In the genomic region with DNA sequence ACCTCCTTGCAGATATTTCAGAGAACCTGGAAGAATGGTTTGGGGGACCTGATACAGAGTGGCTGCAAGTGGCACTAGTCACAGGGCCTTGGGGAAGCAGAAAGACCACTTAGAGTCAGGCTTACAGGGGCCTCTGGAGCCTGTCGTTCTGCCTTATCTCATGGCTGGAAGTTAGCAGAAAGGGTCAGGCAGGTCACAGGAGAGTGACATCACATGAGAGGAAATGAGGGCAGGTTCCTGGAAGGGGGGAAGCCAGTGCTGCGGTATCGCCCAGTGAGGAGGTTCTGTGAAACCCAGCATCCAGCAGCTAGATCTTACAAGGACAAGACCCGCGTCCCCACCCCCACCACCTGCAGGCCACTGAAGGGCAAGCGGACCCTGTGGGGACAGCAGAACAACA, we compare ENCODE assay signal across 9 mouse cellular contexts. TPM values are rescaled to one million over a fixed set of nuclear protein-coding genes. Genes with fewer than 3 reads are reported as not detected.
A peak's percentile ranks its signal among the peaks of the same experiment; 100 is the strongest.
DNase-seq lines count a peak whose midpoint lies in the region; ATAC-seq and TF ChIP-seq lines count a peak whose summit lies in the region.
"Had no signal": no experiment of that assay in that cellular context is flagged by ENCODE, and none has a peak within 500 bp of the region (broad histone marks: within the 10 kb centered on the region; RNA-seq: fewer than 3 reads in every experiment).

No protein-coding gene starts in this region.

- no peak overlapping the region for H3K27ac ChIP-seq in midbrain, embryonic 13.5 days
- no peak overlapping the region for H3K27ac ChIP-seq in midbrain, embryonic 16.5 days (ENCODE audit: low read length)
- peak overlapping the region; percentile 86 for H3K27ac ChIP-seq in limb, embryonic 10.5 days
- H3K27ac ChIP-seq in small intestine, adult 2 months (ENCODE audit: insufficient read depth, low read depth, low read length), result peak overlapping the region; percentile 38
- H3K27ac ChIP-seq: hindbrain, embryonic 15.5 days had no signal

- 75% methylated on average over 6 of the region's 6 CpGs for WGBS in midbrain, embryonic 13.5 days
- WGBS in midbrain, embryonic 16.5 days, result 66% methylated on average over 6 of the region's 6 CpGs
- 69% methylated on average over 6 of the region's 6 CpGs for WGBS in limb, embryonic 10.5 days
- 72% methylated on average over 6 of the region's 6 CpGs for WGBS in small intestine, adult 2 months

- no peaks in the 10 kb centered on the region for H3K9me3 ChIP-seq in midbrain, embryonic 13.5 days
- no peaks in the 10 kb centered on the region for H3K9me3 ChIP-seq in midbrain, embryonic 16.5 days (replicated peaks; ENCODE audit: control insufficient read depth, low read length, poor library complexity, severe bottlenecking)
- no peaks in the 10 kb centered on the region for H3K9me3 ChIP-seq in limb, embryonic 10.5 days (replicated peaks)
- H3K9me3 ChIP-seq: hindbrain, embryonic 15.5 days had no signal

- H3K4me2 ChIP-seq in midbrain, embryonic 13.5 days (replicated peaks), result no peak overlapping the region
- no peak overlapping the region for H3K4me2 ChIP-seq in midbrain, embryonic 16.5 days (ENCODE audit: low read length)

- no peaks in the 10 kb centered on the region for H3K36me3 ChIP-seq in midbrain, embryonic 13.5 days
- H3K36me3 ChIP-seq in midbrain, embryonic 16.5 days (ENCODE audit: control insufficient read depth, insufficient read depth, low read length), result no peaks in the 10 kb centered on the region
- no peaks in the 10 kb centered on the region for H3K36me3 ChIP-seq in limb, embryonic 10.5 days
- no peaks in the 10 kb centered on the region for H3K36me3 ChIP-seq in small intestine, adult 2 months (ENCODE audit: control insufficient read depth, insufficient read depth, low read length)
- H3K36me3 ChIP-seq: hindbrain, embryonic 15.5 days had no signal

- no peak for ATAC-seq in midbrain, embryonic 13.5 days
- ATAC-seq in midbrain, embryonic 16.5 days, result no peak
- ATAC-seq in frontal cortex, adult (ENCODE audit: low TSS enrichment), result no peak

- TF ChIP-seq POLR2A in small intestine, adult 2 months (IDR thresholded peaks at IDR 0.05; ENCODE audit: low read depth, low read length), result no peak

- H3K27me3 ChIP-seq in midbrain, embryonic 13.5 days, result no peaks in the 10 kb centered on the region
- H3K27me3 ChIP-seq in midbrain, embryonic 16.5 days (ENCODE audit: control insufficient read depth, insufficient read depth, low read depth, low read length), result no peaks in the 10 kb centered on the region
- no peaks in the 10 kb centered on the region for H3K27me3 ChIP-seq in limb, embryonic 10.5 days (ENCODE audit: low read depth, poor library complexity, severe bottlenecking)
- H3K27me3 ChIP-seq in small intestine, adult 2 months (ENCODE audit: control insufficient read depth, insufficient read depth, low read length), result no peaks in the 10 kb centered on the region
- H3K27me3 ChIP-seq: hindbrain, embryonic 15.5 days had no signal

- no peak overlapping the region for H3K4me3 ChIP-seq in midbrain, embryonic 13.5 days (replicated peaks)
- H3K4me3 ChIP-seq in midbrain, embryonic 16.5 days (ENCODE audit: low read depth, low read length), result no peak overlapping the region
- no peak overlapping the region for H3K4me3 ChIP-seq in limb, embryonic 10.5 days
- H3K4me3 ChIP-seq in small intestine, adult 2 months (ENCODE audit: low read depth, low read length), result no peak overlapping the region
- H3K4me3 ChIP-seq: hindbrain, embryonic 15.5 days had no signal

- H3K9ac ChIP-seq in midbrain, embryonic 13.5 days (replicated peaks), result 0 out of 2 replicates have a peak overlapping the region, but pooled peaks have one; percentile 12
- no peak overlapping the region for H3K9ac ChIP-seq in midbrain, embryonic 16.5 days (ENCODE audit: low read depth, low read length)
- H3K9ac ChIP-seq: hindbrain, embryonic 15.5 days had no signal

- intact Hi-C loops in heart, postnatal 25 days (cut with DNase I), result loop anchor here (2.0 kb wide), 2 partner anchors 66 to 134 kb away; no protein-coding TSS in a partner anchor

- peak; percentile 96 for DNase-seq in heart, adult 11 months
- DNase-seq in heart, postnatal 25 days (ENCODE audit: low spot score), result no peak
- DNase-seq in limb, embryonic 10.5 days (ENCODE audit: low spot score), result no peak
- no peak for DNase-seq in adrenal gland, postnatal 25 days

- H3K4me1 ChIP-seq in midbrain, embryonic 13.5 days (replicated peaks), result peaks cover 18% of the 10 kb centered on the region
- H3K4me1 ChIP-seq in midbrain, embryonic 16.5 days (ENCODE audit: control insufficient read depth, insufficient read depth, low read length), result 0 out of 2 replicates have a peak, but pooled peaks cover 4% of the 10 kb centered on the region
- peaks cover 22% of the 10 kb centered on the region for H3K4me1 ChIP-seq in limb, embryonic 10.5 days
- peaks cover 3% of the 10 kb centered on the region for H3K4me1 ChIP-seq in small intestine, adult 2 months (ENCODE audit: control insufficient read depth, insufficient read depth, insufficient read length, low read length)

- no peak for TF ChIP-seq CTCF in small intestine, adult 2 months (IDR thresholded peaks at IDR 0.05; ENCODE audit: extremely low read depth, insufficient read length, insufficient replicate concordance, low read depth, low read length)

RNA-seq across cellular contexts. Expression of gene Tmprss6, which starts 19.3 kb away (rescaled TPM):
- total RNA-seq in heart, postnatal 25 days (2021), result not detected
- 0.16 TPM in 1 of 2 replicates, not detected in the other for polyA plus RNA-seq in midbrain, embryonic 13.5 days (2015; fragmentation: Nextera tagmentation; extraction: Ambion mirVana)
- 0.09 and 0.31 TPM in 2 replicates for polyA plus RNA-seq in midbrain, embryonic 16.5 days (2015; fragmentation: Nextera tagmentation; extraction: Ambion mirVana)
- 0.06 TPM in 1 of 2 replicates, not detected in the other for polyA plus RNA-seq in limb, embryonic 10.5 days (2016; fragmentation: Nextera tagmentation; extraction: Ambion mirVana)
- polyA plus RNA-seq in small intestine, adult 2 months (2012; rRNA removed), result 0.11 and 0.14 TPM in 2 replicates
- total RNA-seq in adrenal gland, postnatal 25 days (2021), result 1.9 and 4.9 TPM in 2 replicates

RNA-seq across cellular contexts. Expression of gene Kctd17, which starts 20.8 kb away (rescaled TPM):
- 10 to 100 TPM; 35.4 to 37.3 TPM for total RNA-seq in heart, postnatal 25 days (2021)
- polyA plus RNA-seq in midbrain, embryonic 13.5 days (2015; fragmentation: Nextera tagmentation; extraction: Ambion mirVana), result 107 and 117 TPM in 2 replicates
- polyA plus RNA-seq in midbrain, embryonic 16.5 days (2015; fragmentation: Nextera tagmentation; extraction: Ambion mirVana), result 152 and 156 TPM in 2 replicates
- polyA plus RNA-seq in limb, embryonic 10.5 days (2016; fragmentation: Nextera tagmentation; extraction: Ambion mirVana), result 42.8 and 49.9 TPM in 2 replicates
- polyA plus RNA-seq in small intestine, adult 2 months (2012; rRNA removed), result 46.8 and 52.9 TPM in 2 replicates
- total RNA-seq in adrenal gland, postnatal 25 days (2021), result 73.5 and 84.3 TPM in 2 replicates

RNA-seq across cellular contexts. Expression of gene Mpst, which starts 42.9 kb away (rescaled TPM):
- total RNA-seq in heart, postnatal 25 days (2021), result 10 to 100 TPM; 39.1 to 39.6 TPM
- polyA plus RNA-seq in midbrain, embryonic 13.5 days (2015; fragmentation: Nextera tagmentation; extraction: Ambion mirVana), result 1.3 and 2.8 TPM in 2 replicates
- polyA plus RNA-seq in midbrain, embryonic 16.5 days (2015; fragmentation: Nextera tagmentation; extraction: Ambion mirVana), result 3.6 and 4.3 TPM in 2 replicates
- 1.1 and 2.1 TPM in 2 replicates for polyA plus RNA-seq in limb, embryonic 10.5 days (2016; fragmentation: Nextera tagmentation; extraction: Ambion mirVana)
- polyA plus RNA-seq in small intestine, adult 2 months (2012; rRNA removed), result 115 and 177 TPM in 2 replicates
- 56.9 and 61.7 TPM in 2 replicates for total RNA-seq in adrenal gland, postnatal 25 days (2021)

RNA-seq across cellular contexts. Expression of gene Tst, which starts 43.4 kb away (rescaled TPM):
- 10 to 100 TPM; 16.5 to 21.1 TPM for total RNA-seq in heart, postnatal 25 days (2021)
- polyA plus RNA-seq in midbrain, embryonic 13.5 days (2015; fragmentation: Nextera tagmentation; extraction: Ambion mirVana), result 6.5 and 8.8 TPM in 2 replicates
- polyA plus RNA-seq in midbrain, embryonic 16.5 days (2015; fragmentation: Nextera tagmentation; extraction: Ambion mirVana), result 15.3 and 22.8 TPM in 2 replicates
- polyA plus RNA-seq in limb, embryonic 10.5 days (2016; fragmentation: Nextera tagmentation; extraction: Ambion mirVana), result 8.1 and 8.5 TPM in 2 replicates
- 17.7 and 30.3 TPM in 2 replicates for polyA plus RNA-seq in small intestine, adult 2 months (2012; rRNA removed)
- 246 and 299 TPM in 2 replicates for total RNA-seq in adrenal gland, postnatal 25 days (2021)

RNA-seq across cellular contexts. Expression of gene Il2rb, which starts 45.9 kb away (rescaled TPM):
- under 1 TPM; 0.06 to 0.26 TPM for total RNA-seq in heart, postnatal 25 days (2021)
- polyA plus RNA-seq in midbrain, embryonic 13.5 days (2015; fragmentation: Nextera tagmentation; extraction: Ambion mirVana), result not detected in 2 replicates
- 0.20 TPM in 1 of 2 replicates, not detected in the other for polyA plus RNA-seq in midbrain, embryonic 16.5 days (2015; fragmentation: Nextera tagmentation; extraction: Ambion mirVana)
- polyA plus RNA-seq in limb, embryonic 10.5 days (2016; fragmentation: Nextera tagmentation; extraction: Ambion mirVana), result 0.04 TPM in 1 of 2 replicates, not detected in the other
- 7.2 and 11.8 TPM in 2 replicates for polyA plus RNA-seq in small intestine, adult 2 months (2012; rRNA removed)
- 0.48 and 0.58 TPM in 2 replicates for total RNA-seq in adrenal gland, postnatal 25 days (2021)

Comparison
In these comparisons a context has a peak if more than half of its experiments do, and no peak if none do; other contexts are left out.
1. H3K27ac ChIP-seq: peak in limb, embryonic 10.5 days (single experiment) and small intestine, adult 2 months (single experiment); none in midbrain, embryonic 13.5 days (single experiment) and midbrain, embryonic 16.5 days (single experiment).
2. RNA of gene Mpst, which starts 42.9 kb away (polyA plus RNA-seq): 115 to 177 TPM in small intestine, adult 2 months; 3.6 to 4.3 TPM in midbrain, embryonic 16.5 days, 1.3 to 2.8 TPM in midbrain, embryonic 13.5 days and 1.1 to 2.1 TPM in limb, embryonic 10.5 days; every median in the first group is over 10 times any median in the second.